ENCODE assay signal across 7 mouse cellular contexts in genomic region chrX:162828016-162828415, GRCm38 (mm10). TPM values are rescaled to one million over a fixed set of nuclear protein-coding genes. Genes with fewer than 3 reads are reported as not detected.
DNase-seq lines count a peak whose midpoint lies in the region; ATAC-seq and TF ChIP-seq lines count a peak whose summit lies in the region.

No protein-coding gene starts in this region.

- no peak for TF ChIP-seq RAD21 in MEL (IDR thresholded peaks at IDR 0.05; ENCODE audit: low read depth, low read length)

- H3K4me3 ChIP-seq in MEL (ENCODE audit: control insufficient read depth in 1 of 2, insufficient read depth in 1 of 2, low read depth in 2 of 2, low read length in 2 of 2) = peak overlapping the region; percentile 55 to 73
- H3K4me3 ChIP-seq in heart, embryonic 10.5 days = peak overlapping the region; percentile 69
- H3K4me3 ChIP-seq in liver, embryonic 15.5 days (replicated peaks) = peak overlapping the region; percentile 68

- peak; percentile 22 for DNase-seq in A20 (ENCODE audit: low read depth, low spot score)
- DNase-seq in MEL (ENCODE audit: low read depth, low spot score) = peak; percentile 51
- no peak for DNase-seq in heart, embryonic 10.5 days (ENCODE audit: low spot score)
- DNase-seq in skeletal muscle tissue, adult 2 months (ENCODE audit: low read depth, low spot score) = peak; percentile 5
- DNase-seq in frontal cortex, postnatal 25 days (ENCODE audit: low spot score in 2 of 2) = no peak
- no peak for DNase-seq in spleen, adult 18-20 months

- peak overlapping the region; percentile 84 for H3K4me2 ChIP-seq in liver, embryonic 15.5 days

- H3K79me2 ChIP-seq in MEL (ENCODE audit: control insufficient read depth, insufficient read depth, low read length, poor library complexity) = peaks cover 26% of the 10 kb centered on the region

- H3K27me3 ChIP-seq in MEL (ENCODE audit: control insufficient read depth in 1 of 2, insufficient read depth in 2 of 2, low read length in 2 of 2) = no peaks in the 10 kb centered on the region
- H3K27me3 ChIP-seq in heart, embryonic 10.5 days (ENCODE audit: insufficient read depth, poor library complexity, severe bottlenecking) = peaks cover 11% of the 10 kb centered on the region; the same call in 1 of the 2 replicates
- H3K27me3 ChIP-seq in liver, embryonic 15.5 days = no peaks in the 10 kb centered on the region

- no peak for TF ChIP-seq EP300 in MEL (IDR thresholded peaks at IDR 0.05; ENCODE audit: low read depth in 1 of 2, low read length in 2 of 2)

- ATAC-seq in liver, embryonic 15.5 days (ENCODE audit: insufficient read depth) = no peak

- WGBS in heart, embryonic 10.5 days = 42% methylated on average over 6 of the region's 6 CpGs
- WGBS in liver, embryonic 15.5 days (ENCODE audit: insufficient replicate concordance) = 33% methylated on average over 6 of the region's 6 CpGs

- H3K36me3 ChIP-seq in MEL (ENCODE audit: control insufficient read depth in 1 of 2, insufficient read depth in 2 of 2, low read length in 2 of 2) = peaks cover 2 to 26% of the 10 kb centered on the region in 2 experiments
- H3K36me3 ChIP-seq in heart, embryonic 10.5 days = no peaks in the 10 kb centered on the region
- H3K36me3 ChIP-seq in liver, embryonic 15.5 days (replicated peaks) = no peaks in the 10 kb centered on the region

- no peak for TF ChIP-seq CTCF in MEL (IDR thresholded peaks at IDR 0.05 in 2 of 3, conservative IDR thresholded peaks at IDR 0.05 in 1 of 3; ENCODE audit: control insufficient read depth in 1 of 3, insufficient read depth in 1 of 3, low read depth in 2 of 3, low read length in 3 of 3, poor library complexity in 1 of 3, severe bottlenecking in 1 of 3)

- H3K27ac ChIP-seq in MEL (ENCODE audit: control insufficient read depth, low read depth, low read length) = peak overlapping the region; percentile 24; the same call in 1 of the 2 replicates
- H3K27ac ChIP-seq in heart, embryonic 10.5 days = peak overlapping the region; percentile 79; the same call in 1 of the 2 replicates
- H3K27ac ChIP-seq in liver, embryonic 15.5 days (replicated peaks) = peak overlapping the region; percentile 73

- H3K9ac ChIP-seq in MEL (ENCODE audit: control insufficient read depth, low read depth, low read length, poor library complexity, severe bottlenecking) = peak overlapping the region; percentile 42
- H3K9ac ChIP-seq in liver, embryonic 15.5 days = peak overlapping the region; percentile 66; the same call in 1 of the 2 replicates

- no peak for TF ChIP-seq POLR2A in MEL (IDR thresholded peaks at IDR 0.05; ENCODE audit: control insufficient read depth in 1 of 2, insufficient read depth in 1 of 2, low read depth in 1 of 2, low read length in 2 of 2, poor library complexity in 1 of 2)

- no peaks in the 10 kb centered on the region for H3K9me3 ChIP-seq in MEL (replicated peaks; ENCODE audit: insufficient read depth, low read length)
- no peaks in the 10 kb centered on the region for H3K9me3 ChIP-seq in heart, embryonic 10.5 days
- no peaks in the 10 kb centered on the region for H3K9me3 ChIP-seq in liver, embryonic 15.5 days (replicated peaks)

- peaks cover 6 to 13% of the 10 kb centered on the region in 2 experiments for H3K4me1 ChIP-seq in MEL (ENCODE audit: control insufficient read depth in 1 of 2, insufficient read depth in 2 of 2, low read length in 2 of 2)
- H3K4me1 ChIP-seq in heart, embryonic 10.5 days = no peaks in the 10 kb centered on the region
- peaks cover 6% of the 10 kb centered on the region; the same call in 1 of the 2 replicates for H3K4me1 ChIP-seq in liver, embryonic 15.5 days (replicated peaks)

TF ChIP-seq in MEL, 35 proteins besides CTCF, POLR2A, EP300 and RAD21:
- TF ChIP-seq MAFK (IDR thresholded peaks at IDR 0.05; ENCODE audit: borderline replicate concordance, low read depth, low read length) (no peak), GABPA (IDR thresholded peaks at IDR 0.05; ENCODE audit: low read depth, low read length) (no peak), TAL1 (IDR thresholded peaks at IDR 0.05; ENCODE audit: low read length) (no peak), POLR2AphosphoS2 (IDR thresholded peaks at IDR 0.05; ENCODE audit: low read length) (no peak), MAZ (IDR thresholded peaks at IDR 0.05; ENCODE audit: low read depth, low read length) (no peak), JUND (IDR thresholded peaks at IDR 0.05; ENCODE audit: low read depth, low read length) (no peak), NELFE (IDR thresholded peaks at IDR 0.05; ENCODE audit: low read depth, low read length) (no peak), HCFC1 (IDR thresholded peaks at IDR 0.05; ENCODE audit: low read depth, low read length) (no peak), SIN3A (IDR thresholded peaks at IDR 0.05; ENCODE audit: low read length) (no peak), MAX (IDR thresholded peaks at IDR 0.05; ENCODE audit: low read length) (no peak), MEF2A (IDR thresholded peaks at IDR 0.05; ENCODE audit: extremely low read depth, insufficient replicate concordance, low read depth, low read length, poor library complexity, severe bottlenecking) (no peak), USF2 (IDR thresholded peaks at IDR 0.05; ENCODE audit: borderline replicate concordance in 1 of 2, insufficient read depth in 1 of 2, low read depth in 1 of 2, low read length in 2 of 2) (no peak), ZKSCAN1 (IDR thresholded peaks at IDR 0.05; ENCODE audit: low read depth, low read length) (no peak), ZNF384 (IDR thresholded peaks at IDR 0.05; ENCODE audit: low read depth, low read length) (no peak), ELF1 (IDR thresholded peaks at IDR 0.05; ENCODE audit: low read depth, low read length) (no peak), ZC3H11A (IDR thresholded peaks at IDR 0.05; ENCODE audit: low read depth, low read length) (no peak), USF1 (IDR thresholded peaks at IDR 0.05; ENCODE audit: low read depth, low read length) (no peak), UBTF (IDR thresholded peaks at IDR 0.05; ENCODE audit: borderline replicate concordance, insufficient read depth, low read depth, low read length) (no peak), E2F4 (IDR thresholded peaks at IDR 0.05; ENCODE audit: borderline replicate concordance, low read depth, low read length) (no peak), TCF12 (IDR thresholded peaks at IDR 0.05; ENCODE audit: low read depth, low read length) (no peak)
TF ChIP-seq in MEL: peak in this region for 0.

RNA-seq across cellular contexts. Expression of gene Txlng, which starts 1.2 kb away (rescaled TPM):
- total RNA-seq in MEL (2012; rRNA removed) = 22.4 and 24.3 TPM in 2 replicates
- 100 to 1,000 TPM in 1 of 2 experiments, 10 to 100 TPM in 1; 28.8 to 115 TPM for polyA plus RNA-seq in MEL (2012; ENCODE audit: insufficient read depth in 1 of 2, insufficient read length in 2 of 2, low read depth in 1 of 2, low replicate concordance in 2 of 2, missing spikeins in 1 of 2)
- 12.5 and 14.2 TPM in 2 replicates for polyA plus RNA-seq in heart, embryonic 10.5 days (2016; fragmentation: Nextera tagmentation; extraction: Ambion mirVana)
- polyA plus RNA-seq in liver, embryonic 15.5 days (2015; fragmentation: Nextera tagmentation; extraction: Ambion mirVana) = 6.5 and 6.9 TPM in 2 replicates

Comparison
In these comparisons a context has a peak if more than half of its experiments do, and no peak if none do; other contexts are left out.
1. DNase-seq: peak in A20 (single experiment), MEL (single experiment) and skeletal muscle tissue, adult 2 months (single experiment); none in heart, embryonic 10.5 days (single experiment), frontal cortex, postnatal 25 days (0 of 2) and spleen, adult 18-20 months (0 of 2).
2. H3K27ac ChIP-seq: peak in every context shown above with its lines; median percentile 79 in heart, embryonic 10.5 days; 73 in liver, embryonic 15.5 days; 24 in MEL.
3. Peak in every context shown above with its lines, with median percentiles within 50 percentile points of each other: H3K4me3 ChIP-seq.